Mouse (Mus musculus) ovary, postnatal 14 days (tissue): ENCODE measurements around the gene Gm10715.
"Not testable (repeated sequence)": the region's sequence is repeated elsewhere in the genome, so short reads cannot be mapped to it uniquely, and the experiment has no call there.

Experiments used
- DNase-seq: peaks from one replicate; pipeline ENCODE4 v3.0.0; 2022; ENCODE audit warnings: low spot score

Gene Gm10715

GRCm38 (mm10) chr9:3036577-3036976, at the start of gene Gm10715:
Gm10715 (plus strand) TSS chr9:3036877.
- DNase-seq, result not testable (repeated sequence)

DNA sequence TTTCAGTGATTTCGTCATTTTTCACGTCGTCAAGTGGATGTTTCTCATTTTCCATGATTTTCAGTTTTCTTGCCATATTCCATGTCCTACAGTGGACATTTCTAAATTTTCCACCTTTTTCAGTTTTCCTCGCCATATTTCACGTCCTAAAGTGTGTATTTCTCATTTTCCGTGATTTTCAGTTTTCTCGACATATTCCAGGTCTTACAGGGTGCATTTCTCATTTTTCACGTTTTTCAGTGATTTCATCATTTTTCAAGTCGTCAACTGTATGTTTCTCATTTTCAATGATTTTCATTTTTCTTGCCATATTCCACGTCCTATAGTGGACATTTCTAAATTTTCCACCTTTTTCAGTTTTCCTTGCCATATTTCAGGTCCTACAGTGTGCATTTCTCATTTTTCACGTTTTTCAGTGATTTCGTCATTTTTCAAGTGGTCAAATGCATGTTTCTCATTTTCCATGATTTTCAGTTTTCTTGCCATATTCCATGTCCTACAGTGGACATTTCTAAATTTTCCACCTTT, 36.2 kb upstream of the Gm10715 start, which contains the start of gene Gm10722:
Gene Gm10722, plus strand, starts transcription at position 478 of the 528 bp plus-strand sequence.
- not testable (repeated sequence) for DNase-seq

GRCm38 (mm10) chr9:3001006-3001405, 35.7 kb upstream of the Gm10715 start:
- peak; percentile 31 for DNase-seq

DNA sequence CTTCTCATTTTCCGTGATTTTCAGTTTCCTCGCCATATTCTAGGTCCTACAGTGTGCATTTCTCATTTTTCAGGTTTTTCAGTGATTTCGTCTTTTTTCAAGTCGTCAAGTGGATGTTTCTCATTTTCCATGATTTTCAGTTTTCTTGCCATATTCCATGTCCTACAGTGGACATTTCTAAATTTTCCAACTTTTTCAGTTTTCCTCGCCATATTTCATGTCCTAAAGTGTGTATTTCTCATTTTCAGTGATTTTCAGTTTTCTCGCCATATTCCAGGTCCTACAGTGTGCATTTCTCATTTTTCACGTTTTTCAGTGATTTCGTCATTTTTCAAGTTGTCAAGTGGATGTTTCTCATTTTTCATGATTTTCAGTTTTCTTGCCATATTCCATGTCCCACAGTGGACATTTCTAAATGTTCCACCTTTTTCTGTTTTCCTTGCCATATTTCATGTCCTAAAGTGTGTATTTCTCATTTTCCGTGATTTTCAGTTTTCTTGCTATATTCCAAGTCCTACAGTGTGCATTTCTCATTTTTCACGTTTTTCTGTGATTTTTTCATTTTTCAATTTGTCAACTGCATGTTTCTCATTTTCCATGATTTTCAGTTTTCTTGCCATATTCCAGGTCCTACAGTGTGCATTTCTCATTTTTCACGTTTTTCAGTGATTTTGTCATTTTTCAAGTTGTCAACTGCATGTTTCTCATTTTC, 34.6 kb upstream of the Gm10715 start:
- DNase-seq, result peak; percentile 100

GRCm38 (mm10) chr9:3002794-3003396, 33.8 kb upstream of the Gm10715 start, which contains the start of gene Gm11168:
Gm11168 (plus strand) TSS chr9:3003346.
- not testable (repeated sequence) for DNase-seq

DNA sequence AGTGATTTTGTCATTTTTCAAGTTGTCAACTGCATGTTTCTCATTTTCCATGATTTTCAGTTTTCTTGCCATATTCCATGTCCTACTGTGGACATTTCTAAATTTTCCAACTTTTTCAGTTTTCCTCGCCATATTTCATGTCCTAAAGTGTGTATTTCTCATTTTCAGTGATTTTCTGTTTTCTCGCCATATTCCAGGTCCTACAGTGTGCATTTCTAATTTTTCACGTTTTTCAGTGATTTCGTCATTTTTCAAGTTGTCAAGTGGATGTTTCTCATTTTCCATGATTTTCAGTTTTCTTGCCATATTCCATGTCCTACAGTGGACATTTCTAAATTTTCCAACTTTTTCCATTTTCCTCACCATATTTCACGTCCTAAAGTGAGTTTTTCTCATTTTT, 30.5 kb upstream of the Gm10715 start:
- DNase-seq, result not testable (repeated sequence)

GRCm38 (mm10) chr9:3006636-3007035, 30.0 kb upstream of the Gm10715 start:
- DNase-seq, result peak; percentile 97

DNA sequence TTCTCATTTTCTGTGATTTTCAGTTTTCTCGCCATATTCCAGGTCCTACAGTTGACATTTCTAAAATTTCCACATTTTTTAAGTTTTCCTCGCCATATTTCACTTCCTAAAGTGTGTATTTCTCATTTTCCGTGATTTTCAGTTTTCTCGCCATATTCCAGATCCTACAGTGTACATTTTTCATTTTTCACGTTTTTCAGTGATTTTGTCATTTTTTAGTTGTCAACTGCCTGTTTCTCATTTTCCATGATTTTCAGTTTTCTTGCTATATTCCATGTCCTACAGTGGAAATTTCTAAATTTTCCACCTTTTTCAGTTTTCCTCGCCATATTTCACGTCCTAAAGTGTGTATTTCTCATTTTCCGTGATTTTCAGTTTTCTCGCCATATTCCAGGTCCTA, 29.4 kb upstream of the Gm10715 start:
- DNase-seq, result not testable (repeated sequence)

- not testable (repeated sequence) for DNase-seq
Measured at GRCm38 (mm10) chr9:3009331-3009730, 27.3 kb upstream of the Gm10715 start.

GRCm38 (mm10) chr9:3012054-3012621, 24.5 kb upstream of the Gm10715 start:
- DNase-seq, result not testable (repeated sequence)

DNA sequence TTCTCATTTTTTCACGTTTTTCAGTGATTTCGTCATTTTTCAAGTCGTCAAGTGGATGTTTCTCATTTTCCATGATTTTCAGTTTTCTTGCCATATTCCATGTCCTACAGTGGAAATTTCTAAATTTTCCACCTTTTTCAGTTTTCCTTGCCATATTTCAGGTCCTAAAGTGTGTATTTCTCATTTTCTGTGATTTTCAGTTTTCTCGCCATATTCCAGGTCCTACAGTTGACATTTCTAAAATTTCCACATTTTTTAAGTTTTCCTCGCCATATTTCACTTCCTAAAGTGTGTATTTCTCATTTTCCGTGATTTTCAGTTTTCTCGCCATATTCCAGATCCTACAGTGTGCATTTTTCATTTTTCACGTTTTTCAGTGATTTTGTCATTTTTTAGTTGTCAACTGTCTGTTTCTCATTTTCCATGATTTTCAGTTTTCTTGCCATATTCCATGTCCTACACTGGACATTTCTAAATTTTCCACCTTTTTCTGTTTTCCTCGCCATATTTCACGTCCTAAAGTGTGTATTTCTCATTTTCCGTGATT, 23.9 kb upstream of the Gm10715 start, which contains the start of gene Gm10721:
Gene Gm10721, plus strand, starts transcription at position 408 of the 547 bp plus-strand sequence.
- DNase-seq, result not testable (repeated sequence)

DNA sequence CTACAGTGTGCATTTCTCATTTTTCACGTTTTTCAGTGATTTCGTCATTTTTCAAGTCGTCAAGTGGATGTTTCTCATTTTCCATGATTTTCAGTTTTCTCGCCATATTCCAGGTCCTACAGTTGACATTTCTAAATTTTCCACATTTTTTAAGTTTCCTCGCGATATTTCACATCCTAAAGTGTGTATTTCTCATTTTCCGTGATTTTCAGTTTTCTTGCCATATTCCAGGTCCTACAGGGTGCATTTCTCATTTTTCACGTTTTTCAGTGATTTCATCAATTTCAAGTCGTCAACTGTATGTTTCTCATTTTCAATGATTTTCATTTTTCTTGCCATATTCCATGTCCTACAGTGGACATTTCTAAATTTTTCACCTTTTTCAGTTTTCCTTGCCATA, 21.3 kb upstream of the Gm10715 start, which contains the start of gene Gm10720:
Gene Gm10720, plus strand, starts transcription at position 301 of the 400 bp plus-strand sequence.
- DNase-seq, result not testable (repeated sequence)

- not testable (repeated sequence) for DNase-seq
Measured at GRCm38 (mm10) chr9:3015896-3016295, 20.8 kb upstream of the Gm10715 start.

- DNase-seq, result not testable (repeated sequence)
Measured at GRCm38 (mm10) chr9:3017108-3017507, 19.6 kb upstream of the Gm10715 start, which contains the start of gene Gm10719. Gm10719 (plus strand) TSS chr9:3017408.

GRCm38 (mm10) chr9:3018944-3019343, 17.7 kb upstream of the Gm10715 start:
- DNase-seq, result not testable (repeated sequence)

GRCm38 (mm10) chr9:3019835-3020727, 16.6 kb upstream of the Gm10715 start:
- DNase-seq, result peak; percentile 61

- DNase-seq, result peak; percentile 83
Measured at GRCm38 (mm10) chr9:3022316-3023008, 14.2 kb upstream of the Gm10715 start.

- peak; percentile 15 for DNase-seq
Measured at GRCm38 (mm10) chr9:3023312-3023984, 13.2 kb upstream of the Gm10715 start, which contains the start of gene Gm10718. Gm10718 (plus strand) TSS chr9:3023547.

- peak; percentile 83 for DNase-seq
Measured at GRCm38 (mm10) chr9:3023985-3024648, 12.6 kb upstream of the Gm10715 start.
